Mouse (Mus musculus): ENCODE measurements at regions not wholly inside any gene's neighbourhood (a gene's known extent, or its start where the extent isn't known, plus 50 kb on each side); places are given as distances from the start of the nearest gene placed in this dataset.

DNA sequence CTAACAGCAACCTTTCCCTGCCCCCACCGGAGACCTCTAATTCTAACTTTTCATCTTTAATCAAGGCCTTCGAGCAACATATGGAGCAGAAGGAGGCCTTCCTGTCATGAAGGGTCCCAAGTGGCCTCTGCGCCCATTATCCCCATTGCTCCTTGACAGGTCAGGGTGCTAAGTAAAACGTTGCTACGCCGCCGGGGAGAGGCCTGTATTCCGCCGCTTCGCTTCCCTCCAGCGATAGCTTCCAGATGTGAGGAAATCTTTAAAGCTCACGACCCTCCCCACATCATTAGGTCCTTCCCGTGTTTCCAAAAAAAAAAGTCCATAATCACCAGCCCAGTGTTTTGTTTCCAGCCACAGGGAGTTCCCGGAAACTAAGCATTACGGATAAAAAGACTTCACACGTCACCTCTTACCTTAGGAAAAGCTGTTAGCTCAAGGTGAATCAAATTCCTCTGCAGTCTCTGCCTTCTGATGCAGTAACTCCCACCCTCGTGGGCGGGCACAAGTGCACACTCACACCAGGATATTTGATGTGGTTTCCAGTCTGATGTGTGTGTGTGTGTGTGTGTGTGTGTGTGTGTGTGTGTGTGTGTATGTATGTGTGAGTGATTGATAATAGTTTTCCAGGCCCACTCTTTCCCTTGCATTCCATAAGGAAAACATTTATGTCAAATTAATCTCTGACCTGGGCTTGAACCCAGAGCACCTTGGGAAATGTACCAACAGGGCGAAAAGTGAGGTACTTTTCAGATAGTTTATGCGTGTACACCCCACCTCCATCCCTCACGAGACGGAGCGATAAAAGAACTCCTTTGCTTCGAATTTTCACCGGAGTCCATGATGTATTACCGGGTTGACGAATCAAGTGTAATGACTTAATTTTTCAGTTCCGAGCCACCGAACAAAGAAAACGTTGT lies 107.5 kb downstream of the Gm45692 start:
- no peak for DNase-seq

DNA sequence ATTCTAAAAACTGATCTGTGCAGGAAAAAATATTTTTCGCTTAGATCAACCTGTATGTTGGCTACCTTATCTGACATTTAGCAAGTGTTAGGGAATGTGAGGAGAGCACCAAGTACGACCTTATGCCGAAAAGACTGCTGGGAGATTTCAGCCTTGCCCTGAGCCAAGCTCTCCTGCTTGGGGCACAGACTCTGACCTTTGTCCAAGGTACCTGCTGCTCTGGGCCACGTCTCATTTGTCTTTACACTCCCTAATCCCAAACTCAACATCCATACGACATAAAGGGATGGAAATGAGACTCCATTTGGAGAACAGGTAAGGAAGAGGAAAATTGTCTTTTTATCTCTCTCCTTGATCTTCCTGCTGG lies 108.2 kb downstream of the Gm45692 start:
- no peak for DNase-seq

DNA sequence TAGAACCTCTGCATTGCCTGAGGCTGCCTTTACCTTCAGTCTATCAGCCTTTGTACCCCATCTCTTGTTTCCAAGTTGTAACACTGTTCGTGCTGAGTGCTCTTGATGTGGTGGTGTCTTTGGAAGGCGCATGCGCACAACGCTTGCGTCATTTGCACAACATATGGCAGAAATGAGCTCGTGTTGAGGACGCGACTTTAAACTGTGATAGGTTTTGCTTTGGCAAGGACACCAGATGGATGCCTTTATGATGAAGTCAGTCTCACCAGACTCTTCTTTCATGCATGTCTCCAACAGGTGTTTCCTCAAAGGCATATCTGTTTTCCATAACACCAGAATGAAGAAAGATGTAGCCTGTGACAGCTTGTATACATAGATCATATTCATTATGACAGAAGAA lies 110.2 kb downstream of the Gm45692 start:
- DNase-seq, result no peak

DNA sequence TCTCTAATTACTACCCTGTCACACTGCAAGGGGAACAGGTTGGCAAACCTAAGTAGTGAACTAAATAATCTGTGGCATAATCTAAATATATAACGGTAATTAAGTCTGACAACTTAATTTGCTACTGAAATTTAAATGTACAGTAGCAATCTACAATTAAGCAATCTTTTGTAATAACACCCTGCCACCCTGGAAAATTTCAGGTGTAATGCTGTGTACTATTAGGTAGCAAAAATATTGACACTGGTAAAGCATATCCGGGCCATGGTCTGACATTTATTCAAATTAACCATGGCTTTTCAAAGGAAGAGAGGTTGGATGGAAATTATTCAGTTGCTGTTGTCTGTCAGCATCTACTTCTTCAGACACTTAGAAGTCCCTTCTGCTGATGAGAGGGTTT lies 119.7 kb downstream of the Gm45692 start:
- no peak for DNase-seq

DNA sequence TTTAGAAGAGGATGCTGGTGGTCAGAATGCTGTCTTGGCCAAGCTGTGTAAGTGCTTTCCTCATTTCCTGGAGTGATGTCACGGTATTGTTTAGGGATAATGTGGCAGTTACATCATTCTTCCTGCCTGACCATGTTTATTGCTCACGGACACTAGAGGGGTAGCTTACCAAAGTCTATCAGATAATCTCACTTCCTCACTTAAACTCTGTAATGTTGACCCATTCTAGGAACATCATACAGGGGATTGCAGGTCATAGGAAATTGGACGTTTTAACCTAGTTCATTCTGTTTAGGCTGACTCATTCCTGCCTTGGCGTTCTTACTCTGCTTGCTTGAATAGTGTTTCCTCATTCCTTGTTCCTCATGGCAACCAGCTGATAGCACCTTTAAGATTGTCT lies 120.3 kb downstream of the Gm45692 start:
- no peak for DNase-seq

DNA sequence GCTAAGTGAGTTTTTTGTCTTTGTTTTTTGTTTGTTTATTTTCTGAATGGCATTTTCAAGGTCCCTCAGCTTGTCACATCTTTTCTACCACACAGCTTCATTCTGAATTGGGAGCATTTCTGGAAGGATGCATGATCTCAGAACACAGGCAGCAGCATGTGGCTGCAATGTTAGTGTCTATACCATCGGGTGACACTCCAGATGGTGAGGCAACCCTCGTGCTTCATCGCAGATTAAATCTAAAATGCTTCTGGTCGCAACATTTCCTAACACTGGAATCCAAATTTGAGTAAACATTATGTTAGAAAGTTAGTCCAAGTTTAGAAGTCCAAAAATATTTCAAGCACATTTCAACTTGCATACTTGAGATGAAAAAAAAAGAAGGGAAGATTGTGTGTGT lies 124.4 kb downstream of the Gm45692 start:
- peak; percentile 8 for DNase-seq

DNA sequence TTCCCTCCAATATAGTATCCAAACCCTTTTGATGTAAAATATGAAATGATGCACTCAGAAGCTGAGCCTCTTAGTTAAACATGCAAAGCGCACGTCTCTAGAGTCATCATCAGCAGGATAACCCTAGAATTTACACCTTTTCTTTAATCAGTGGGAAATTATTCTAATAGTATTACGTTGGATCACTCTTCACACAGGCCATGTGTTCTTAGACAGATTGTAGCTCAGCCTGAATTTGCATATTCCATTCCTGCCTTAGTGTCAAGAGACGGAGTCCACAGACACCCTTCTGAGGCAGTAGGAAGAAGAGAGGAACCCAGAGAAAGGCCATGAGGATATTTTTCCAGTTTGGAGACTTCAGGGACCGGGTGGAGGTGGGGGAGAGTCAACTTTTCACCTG lies 125.0 kb downstream of the Gm45692 start:
- no peak for DNase-seq

DNA sequence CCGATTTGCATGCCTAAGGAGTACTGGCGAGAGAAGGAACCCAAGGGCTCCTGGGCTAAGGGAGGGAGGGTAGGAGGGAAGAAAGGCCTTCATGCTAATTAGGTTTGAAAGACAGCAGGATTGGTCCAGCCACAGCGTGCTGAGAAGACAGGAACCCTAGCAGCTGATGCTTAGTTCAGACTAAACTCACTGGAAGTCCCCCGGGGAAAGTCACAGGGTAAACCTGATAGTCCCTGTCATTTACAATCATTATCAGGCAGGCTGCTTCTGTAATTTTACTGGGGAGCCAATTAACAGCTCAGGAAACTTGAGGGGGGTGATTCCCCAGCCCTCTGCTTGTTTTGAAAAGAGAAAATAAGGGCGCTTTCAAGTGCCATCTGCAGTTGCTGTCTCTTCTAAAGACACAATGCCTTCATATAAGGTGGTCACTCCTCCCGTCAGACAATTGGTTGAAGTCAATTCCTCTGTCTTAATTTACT lies 135.9 kb downstream of the Gm45692 start:
- no peak for DNase-seq

DNA sequence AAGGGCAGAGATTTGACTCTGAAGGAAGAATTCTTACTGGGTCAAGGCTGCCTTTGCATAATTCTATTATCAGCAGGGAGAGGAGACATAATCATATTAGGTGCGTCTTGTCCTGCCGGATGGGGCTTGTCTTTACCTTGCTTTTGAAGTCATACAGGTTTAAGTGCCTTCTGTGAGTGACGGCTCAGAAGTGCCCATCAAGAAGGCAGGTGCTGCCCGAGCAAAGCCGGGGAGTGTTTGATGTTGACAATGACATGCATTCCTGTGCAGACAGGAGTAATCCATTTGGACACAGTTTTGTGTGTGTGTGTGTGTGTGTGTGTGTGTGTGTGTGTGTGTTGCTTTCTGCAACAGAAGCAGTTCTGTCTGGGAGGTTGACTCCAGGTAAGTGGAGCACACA lies 141.0 kb downstream of the Gm45692 start:
- no peak for DNase-seq

DNA sequence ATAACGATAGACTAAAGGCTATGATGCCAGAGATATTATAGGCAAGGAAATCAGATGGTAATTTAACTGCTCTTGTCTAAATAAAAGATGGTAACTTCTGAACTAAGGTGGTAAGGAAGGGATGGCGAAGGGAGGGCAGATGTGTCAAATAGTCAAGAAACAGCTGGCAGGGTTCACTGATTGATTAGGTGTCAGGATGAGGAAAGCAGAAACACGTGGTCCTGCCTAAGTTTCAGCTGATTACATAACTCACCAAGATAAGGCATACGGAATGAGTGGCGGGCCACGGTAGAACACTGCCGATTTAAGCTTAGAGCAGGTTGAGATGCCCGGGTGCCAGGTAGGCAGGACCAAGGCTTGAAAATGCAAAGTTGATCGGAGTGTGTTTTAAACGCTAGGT lies 143.2 kb downstream of the Gm45692 start:
- no peak for DNase-seq

DNA sequence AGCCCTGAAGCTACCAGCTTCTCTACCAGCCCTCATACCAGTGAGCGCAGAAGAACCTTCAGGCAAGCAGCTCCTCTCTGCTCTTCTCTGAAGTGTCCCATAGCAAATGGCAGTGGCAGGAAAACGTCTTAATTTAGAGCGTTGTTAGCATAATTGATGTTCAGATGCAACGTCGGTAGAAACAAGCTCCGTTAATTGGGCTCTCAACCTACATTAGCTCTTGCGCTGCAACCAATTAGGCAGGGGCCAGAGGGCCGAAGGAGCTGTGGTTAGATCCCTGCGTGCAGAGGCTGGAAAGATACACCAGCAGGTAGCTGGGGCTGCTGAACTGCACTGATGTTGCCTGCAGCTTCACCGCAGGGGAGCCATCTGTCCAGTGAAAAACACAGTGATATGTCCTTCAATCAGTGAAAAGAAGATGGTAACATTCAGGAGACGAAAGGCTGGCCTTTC lies 145.6 kb downstream of the Gm45692 start:
- DNase-seq, result no peak

DNA sequence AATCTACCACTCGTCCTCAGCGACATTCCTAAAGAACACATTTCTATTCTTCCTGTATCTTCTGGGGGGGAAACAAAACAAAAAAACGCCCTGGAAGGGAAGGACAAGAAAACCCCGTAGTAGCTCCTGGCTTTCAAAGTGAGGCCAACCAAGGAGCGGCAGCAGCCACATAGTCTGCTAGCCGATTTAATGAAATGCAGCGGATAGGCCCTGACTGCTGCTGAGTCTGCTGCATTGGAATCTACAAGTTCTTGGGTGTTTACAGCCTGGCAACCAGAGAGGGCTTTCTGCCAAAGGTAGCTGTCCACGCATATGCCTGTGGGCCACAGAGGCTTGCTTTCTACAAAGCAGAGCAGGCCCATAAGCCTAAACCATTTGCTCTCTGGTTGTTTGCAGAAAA lies 146.0 kb downstream of the Gm45692 start:
- DNase-seq, result no peak

DNA sequence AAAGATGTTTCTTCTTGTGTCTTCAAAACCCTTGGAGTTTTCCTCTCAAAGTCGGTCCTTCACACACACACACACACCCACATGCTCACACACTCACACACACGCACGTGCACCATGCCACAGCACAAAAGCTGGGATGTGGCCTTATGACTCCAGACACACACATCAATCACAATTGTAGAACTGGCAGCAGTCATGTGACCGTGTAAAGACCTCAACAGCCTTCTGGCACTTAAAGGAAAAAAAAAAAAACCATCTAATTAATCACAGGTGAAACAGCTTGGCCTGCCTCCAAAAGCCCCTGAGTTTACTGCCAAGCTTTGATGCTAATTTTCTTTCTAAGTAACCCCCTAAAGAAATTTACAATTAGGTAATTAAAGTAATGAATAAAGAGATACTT lies 147.1 kb downstream of the Gm45692 start:
- DNase-seq, result no peak

DNA sequence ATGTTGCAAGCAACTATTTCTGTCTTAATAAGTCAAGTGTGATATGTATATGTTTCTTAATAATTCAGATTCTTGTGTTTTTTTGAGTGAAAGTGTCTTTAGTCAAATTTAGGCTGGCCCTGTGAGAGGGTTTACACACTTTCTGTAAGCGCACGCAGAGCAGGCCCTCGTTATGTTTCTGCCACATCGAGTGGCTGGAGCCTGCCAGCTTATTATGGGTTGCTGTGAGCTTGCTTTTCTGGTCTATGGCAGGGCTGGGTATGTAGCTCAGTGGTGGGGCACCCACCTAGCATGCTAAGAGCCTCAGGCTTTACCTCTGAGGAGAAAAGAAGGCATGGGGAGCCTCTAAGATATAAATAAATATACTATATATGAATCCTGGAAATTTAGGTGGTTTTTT lies 148.2 kb downstream of the Gm45692 start:
- no peak for DNase-seq

DNA sequence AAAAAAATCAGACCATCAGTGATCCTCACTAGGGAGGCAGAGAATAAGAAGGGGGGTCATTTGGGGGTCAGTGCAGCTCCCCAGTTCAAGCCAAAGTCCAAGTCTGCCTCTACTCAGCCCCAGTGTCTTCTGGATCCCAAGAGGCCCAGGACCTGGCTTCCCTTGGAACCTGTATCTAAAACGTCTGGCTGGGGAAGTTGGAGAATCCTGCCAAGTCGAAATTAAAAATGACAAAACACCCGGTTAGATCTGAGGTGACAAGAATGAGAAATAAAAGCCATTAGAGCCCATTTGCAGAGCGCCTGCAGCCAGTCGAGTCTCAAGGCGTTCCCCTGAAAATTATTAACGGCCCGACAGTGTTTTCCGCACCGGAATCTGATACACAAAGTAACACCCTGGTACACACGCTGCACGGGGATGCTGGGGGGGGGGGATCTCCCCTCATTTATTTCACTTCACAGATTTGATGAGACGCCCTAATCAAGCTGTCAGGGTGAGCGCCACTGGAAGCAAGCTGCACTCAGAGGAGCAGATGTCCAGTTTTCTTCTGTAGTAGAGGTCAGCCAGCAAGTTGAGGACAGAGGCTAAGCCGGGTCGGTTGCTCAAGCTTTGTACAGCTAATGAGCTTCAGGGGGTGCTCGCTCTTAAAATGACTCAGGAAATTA lies 149.5 kb downstream of the Gm45692 start:
- no peak for DNase-seq

DNA sequence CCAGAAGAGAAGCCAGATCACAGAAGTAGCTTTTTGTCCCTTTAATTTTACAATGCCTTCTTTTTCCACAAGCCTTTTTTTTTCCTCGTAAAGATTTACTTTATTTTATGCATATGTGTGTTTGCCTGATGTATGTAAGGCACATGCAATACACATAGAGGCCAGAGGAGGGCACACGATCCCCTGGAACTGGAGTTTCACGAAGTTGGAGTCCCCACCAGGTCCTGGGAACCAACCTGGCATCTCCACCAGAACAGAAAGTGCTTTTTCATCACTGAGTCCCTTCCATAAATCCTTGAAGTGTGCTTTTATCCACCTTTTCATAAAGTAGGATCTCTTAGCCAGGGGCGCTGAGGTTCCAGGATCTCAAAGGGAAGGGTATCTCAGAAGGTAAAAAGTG lies 152.8 kb downstream of the Gm45692 start:
- DNase-seq, result no peak

DNA sequence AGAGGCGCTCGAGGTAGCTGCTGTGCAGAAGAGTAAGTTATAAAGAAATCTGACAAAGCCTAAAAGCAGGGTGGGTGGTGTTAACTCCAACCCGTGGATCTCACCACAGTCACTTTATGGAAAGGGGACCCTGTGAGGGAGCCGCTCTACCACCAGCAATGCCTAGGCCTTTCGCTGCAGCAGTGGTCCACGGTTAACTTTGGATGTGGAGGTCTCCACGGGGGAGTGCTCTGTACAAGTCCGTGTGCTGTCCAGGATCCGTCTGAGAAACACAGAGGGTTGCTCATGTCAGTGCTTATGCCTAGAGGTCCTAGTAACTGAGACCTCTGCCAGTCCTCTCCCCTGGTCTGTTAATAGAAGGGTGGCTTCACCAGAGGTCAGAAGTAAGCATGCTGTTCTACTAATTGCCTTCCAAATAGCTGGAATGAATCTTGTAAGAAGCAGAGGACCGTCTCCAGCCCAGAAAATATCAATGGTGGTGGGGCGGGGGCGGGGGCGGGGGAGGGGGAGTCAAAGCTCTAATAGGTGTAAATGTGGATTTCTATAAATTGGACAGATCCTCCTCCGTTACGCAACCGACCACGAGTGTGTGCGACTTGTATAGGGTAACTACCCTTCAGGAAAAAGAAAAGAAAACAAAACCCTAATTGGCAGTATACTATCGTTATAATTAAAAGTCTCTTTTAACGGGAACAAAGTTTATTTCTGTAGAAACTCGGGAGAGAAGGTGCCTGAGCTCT lies 153.5 kb downstream of the Gm45692 start:
- no peak for DNase-seq

DNA sequence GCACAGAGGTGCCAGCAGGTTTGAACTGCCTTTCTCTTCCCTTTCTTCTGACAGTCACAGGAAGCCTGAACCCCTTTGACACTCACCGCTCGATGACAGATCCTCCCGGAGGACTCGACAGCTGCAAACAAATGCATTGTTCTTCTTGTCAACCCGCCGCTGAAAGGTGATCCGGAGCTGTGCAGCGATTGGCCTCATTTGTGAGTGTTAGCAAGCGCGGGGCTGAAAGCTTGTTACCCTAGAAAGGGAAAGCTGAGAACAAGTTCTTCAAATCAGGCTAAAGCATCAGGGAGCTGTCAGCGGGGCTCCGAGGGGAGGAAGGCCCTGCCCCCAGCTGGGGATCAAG lies 154.1 kb downstream of the Gm45692 start:
- DNase-seq, result no peak

DNA sequence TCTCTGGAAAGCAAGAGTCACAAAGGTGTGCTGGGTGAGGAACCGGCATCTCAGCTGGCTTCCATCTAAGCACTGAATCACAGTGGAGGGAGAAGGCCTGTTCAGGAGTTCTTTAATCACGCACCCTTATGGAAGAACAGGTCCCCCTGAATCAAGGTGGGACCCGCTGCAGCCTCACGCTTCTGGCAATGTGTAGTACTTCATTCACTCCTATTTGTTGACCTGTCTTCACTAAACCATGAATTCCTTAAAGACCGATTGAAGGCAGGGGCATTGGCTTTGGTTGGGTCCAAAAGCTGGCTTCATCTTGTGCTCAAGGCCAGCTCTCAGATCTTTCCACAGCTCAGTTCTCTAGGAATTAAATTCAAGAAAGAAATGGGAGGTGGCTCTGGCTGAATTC lies 154.5 kb downstream of the Gm45692 start:
- DNase-seq, result no peak

DNA sequence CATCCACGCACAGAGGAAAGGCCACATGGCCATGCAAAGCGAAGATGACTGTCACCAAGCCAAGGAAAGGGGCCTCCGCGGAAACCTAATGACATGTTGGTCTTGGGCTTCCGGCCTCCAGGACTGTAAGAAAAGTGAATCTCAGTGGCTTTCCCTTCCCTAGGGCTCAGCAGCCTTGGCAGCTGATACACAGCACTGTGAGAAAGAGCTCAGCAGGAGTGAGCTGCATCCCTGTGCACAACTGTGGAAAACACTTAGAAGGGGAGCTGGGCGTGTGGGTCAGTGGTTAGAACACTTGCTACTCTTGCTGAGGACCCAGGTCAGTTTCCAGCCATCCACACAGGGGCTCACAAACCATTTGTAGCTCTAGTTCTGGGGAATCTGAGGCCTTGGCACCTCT lies 155.1 kb downstream of the Gm45692 start:
- no peak for DNase-seq

DNA sequence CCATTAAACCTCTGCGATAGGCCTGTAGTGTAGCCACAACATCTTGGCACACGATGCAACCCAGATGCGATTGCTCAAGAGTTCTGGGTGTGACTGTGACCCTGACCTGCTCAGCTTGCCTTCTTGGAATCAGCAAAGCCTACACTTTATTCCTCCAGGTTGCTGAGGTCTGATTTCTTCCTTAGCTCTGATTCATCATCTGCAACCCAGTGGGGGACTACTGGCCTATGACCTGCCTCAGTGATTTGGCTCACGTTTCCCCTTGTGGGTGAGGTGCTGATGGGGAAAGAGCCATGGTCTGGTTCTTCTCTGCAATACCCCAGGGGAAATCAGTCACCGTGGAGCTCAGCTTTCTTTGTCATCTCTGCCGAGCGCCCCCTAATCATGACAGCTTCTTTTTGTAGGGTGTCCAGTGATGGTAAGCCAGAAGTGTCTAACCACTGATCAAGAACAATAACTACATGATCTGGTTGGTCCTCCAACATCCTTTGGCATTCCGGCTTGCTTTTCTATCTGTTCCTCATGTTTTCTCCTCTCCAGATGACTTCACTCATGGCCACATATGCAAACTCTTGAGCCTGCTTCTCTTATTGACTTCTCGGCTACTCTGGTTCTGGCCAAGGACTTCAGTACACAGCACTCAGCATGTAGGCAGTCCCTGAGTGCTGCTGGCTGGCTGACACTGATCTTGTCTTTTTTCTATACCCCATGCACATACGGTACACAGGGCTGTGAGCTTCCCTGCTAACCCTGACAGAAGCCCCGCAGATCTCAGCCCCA lies 163.0 kb downstream of the Gm45692 start:
- DNase-seq, result no peak

DNA sequence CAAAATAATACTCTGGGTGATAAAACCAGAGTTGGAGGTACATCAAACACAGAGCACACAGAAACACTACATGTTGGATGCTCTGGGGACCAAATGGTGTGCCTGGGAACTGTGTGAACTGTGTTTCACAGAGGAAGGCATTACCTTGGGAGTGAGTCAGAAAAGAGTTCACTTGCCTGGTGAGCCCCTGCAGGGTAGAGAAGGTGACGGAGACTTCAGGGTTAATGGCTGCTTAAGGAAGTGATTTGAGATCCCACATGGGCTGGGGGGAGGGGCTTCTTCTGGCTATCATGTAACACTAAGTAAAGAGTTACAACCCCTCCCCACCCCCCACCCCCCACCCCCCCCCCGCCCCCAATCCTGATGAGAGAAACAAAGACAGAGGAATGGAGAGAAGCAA lies 164.6 kb downstream of the Gm45692 start:
- DNase-seq, result no peak

DNA sequence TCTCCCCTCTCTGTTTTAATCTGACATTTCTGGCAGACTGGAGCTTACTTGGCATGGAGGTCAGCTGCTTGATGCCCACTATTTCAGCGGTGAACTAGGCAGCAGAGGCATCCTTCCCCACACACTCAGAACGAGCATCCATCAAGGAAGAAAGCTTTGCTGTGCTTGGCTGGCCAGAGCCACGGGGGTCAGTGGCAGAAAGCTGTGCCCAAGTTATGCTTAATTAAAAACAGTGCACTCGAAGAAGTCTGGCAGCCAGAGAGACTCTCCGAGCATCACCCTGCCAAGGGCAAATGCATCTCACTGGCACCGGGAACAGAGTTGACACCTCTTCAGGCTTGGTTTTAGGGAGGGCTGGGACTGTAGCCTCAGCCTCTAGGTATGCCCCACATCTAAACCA lies 168.3 kb downstream of the Gm45692 start:
- DNase-seq, result no peak

All from right cerebral cortex, adult 18-20 months (tissue).